Mouse (Mus musculus): Measurements from ENCODE around the gene Ascc3. TPM values are rescaled to one million over a fixed set of nuclear protein-coding genes. Genes with fewer than 3 reads are reported as not detected.

Ascc3 gene
- 10 to 100 TPM; 14.9 to 19.2 TPM for total RNA-seq (2021)

GRCm38 (mm10) chr10:50592355-50593293, at the start of gene Ascc3:
Ascc3 (plus strand) TSS chr10:50592669.
- intact Hi-C loops (cut with DNase I), result loop anchor here (10.0 kb wide), 1 partner anchor 312 kb away; no protein-coding TSS in a partner anchor
- DNase-seq, result peak; percentile 94 to 95

GRCm38 (mm10) chr10:50584721-50585120, 7.7 kb upstream of the Ascc3 start:
- DNase-seq, result no peak
- intact Hi-C loops (cut with DNase I), result no loop called here

- intact Hi-C loops (cut with DNase I), result no loop called here
- no peak for DNase-seq
These were observed 5.9 kb upstream of the Ascc3 start for GRCm38 (mm10) chr10:50586556-50586955.

GRCm38 (mm10) chr10:50593371-50593770, 902 bp downstream of the Ascc3 start:
- no peak for DNase-seq
- intact Hi-C loops (cut with DNase I), result loop anchor here (10.0 kb wide), 1 partner anchor 311 kb away; no protein-coding TSS in a partner anchor

- intact Hi-C loops (cut with DNase I), result loop anchor here (10.0 kb wide), 1 partner anchor 309 kb away; no protein-coding TSS in a partner anchor
- no peak for DNase-seq
These were observed 2.9 kb downstream of the Ascc3 start for GRCm38 (mm10) chr10:50595340-50595739.

- intact Hi-C loops (cut with DNase I), result no loop called here
- no peak for DNase-seq
These were observed 12.4 kb downstream of the Ascc3 start for GRCm38 (mm10) chr10:50604919-50605318.

- intact Hi-C loops (cut with DNase I), result no loop called here
- DNase-seq, result no peak
These were observed 21.4 kb downstream of the Ascc3 start for GRCm38 (mm10) chr10:50613840-50614239.

GRCm38 (mm10) chr10:50625874-50626273, 33.4 kb downstream of the Ascc3 start:
- no peak for DNase-seq

GRCm38 (mm10) chr10:50639607-50640006, 47.1 kb downstream of the Ascc3 start:
- DNase-seq, result no peak
- intact Hi-C loops (cut with DNase I), result no loop called here

More at GRCm38 (mm10) chr10:50625874-50626273, 33.4 kb downstream of the Ascc3 start:
- intact Hi-C loops (cut with DNase I), result no loop called here

- intact Hi-C loops (cut with DNase I), result no loop called here
- DNase-seq, result no peak
These were observed 58.1 kb downstream of the Ascc3 start for GRCm38 (mm10) chr10:50650612-50651011.

- DNase-seq, result no peak
- intact Hi-C loops (cut with DNase I), result no loop called here
These were observed 61.1 kb downstream of the Ascc3 start for GRCm38 (mm10) chr10:50653551-50653950.

GRCm38 (mm10) chr10:50657352-50657751, 64.9 kb downstream of the Ascc3 start:
- intact Hi-C loops (cut with DNase I), result no loop called here
- peak; percentile 10 to 20 for DNase-seq

- intact Hi-C loops (cut with DNase I), result no loop called here
- DNase-seq, result no peak
These were observed 79.0 kb downstream of the Ascc3 start for GRCm38 (mm10) chr10:50671517-50671916.

- intact Hi-C loops (cut with DNase I), result no loop called here
- DNase-seq, result no peak
These were observed 97.9 kb downstream of the Ascc3 start for GRCm38 (mm10) chr10:50690324-50690723.

- peak; percentile 8 to 22 for DNase-seq
- intact Hi-C loops (cut with DNase I), result no loop called here
These were observed 106.5 kb downstream of the Ascc3 start for GRCm38 (mm10) chr10:50698836-50699433.

- intact Hi-C loops (cut with DNase I), result loop anchor here (5.0 to 10.0 kb wide), 2 partner anchors 201 to 593 kb away; no protein-coding TSS in a partner anchor
- no peak for DNase-seq
These were observed 109.3 kb downstream of the Ascc3 start for GRCm38 (mm10) chr10:50701736-50702135.

GRCm38 (mm10) chr10:50702361-50702760, 109.9 kb downstream of the Ascc3 start:
- intact Hi-C loops (cut with DNase I), result loop anchor here (5.0 to 10.0 kb wide), 2 partner anchors 200 to 592 kb away; no protein-coding TSS in a partner anchor
- DNase-seq, result no peak

- peak; percentile 45 to 50 for DNase-seq
- intact Hi-C loops (cut with DNase I), result loop anchor here (2.0 to 10.0 kb wide), 3 partner anchors 198 to 701 kb away; no protein-coding TSS in a partner anchor
These were observed 111.7 kb downstream of the Ascc3 start for GRCm38 (mm10) chr10:50704202-50704601.

GRCm38 (mm10) chr10:50704898-50705297, 112.4 kb downstream of the Ascc3 start:
- intact Hi-C loops (cut with DNase I), result loop anchor here (2.0 to 10.0 kb wide), 3 partner anchors 197 to 700 kb away; no protein-coding TSS in a partner anchor
- no peak for DNase-seq

- intact Hi-C loops (cut with DNase I), result no loop called here
- DNase-seq, result no peak
These were observed 118.8 kb downstream of the Ascc3 start for GRCm38 (mm10) chr10:50711286-50711685.

- no peak for DNase-seq
- intact Hi-C loops (cut with DNase I), result no loop called here
These were observed 119.3 kb downstream of the Ascc3 start for GRCm38 (mm10) chr10:50711765-50712164.

All from heart, postnatal 10 days (tissue).